ENCODE assay signal across 8 mouse cellular contexts in the genomic region with DNA sequence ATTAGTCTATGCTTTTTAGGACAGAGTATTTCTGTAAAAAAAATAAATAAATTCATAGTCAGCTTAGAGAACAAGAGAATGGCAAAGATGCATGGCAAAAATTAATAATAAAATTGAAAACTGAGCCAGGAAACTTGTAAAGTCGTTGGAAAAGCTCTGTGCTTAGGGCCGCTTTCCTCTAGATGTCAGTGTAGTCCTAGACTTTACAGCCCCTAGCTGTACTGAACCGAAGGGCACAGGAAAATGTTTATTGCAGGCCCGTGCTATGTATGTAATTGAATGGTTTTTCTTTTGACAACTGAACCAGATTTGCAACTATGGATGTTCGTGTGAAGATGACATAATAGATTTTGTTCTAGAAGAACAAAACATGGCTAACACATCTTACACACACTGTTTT. TPM values are rescaled to one million over a fixed set of nuclear protein-coding genes. Genes with fewer than 3 reads are reported as not detected.
DNase-seq lines count a peak whose midpoint lies in the region; ATAC-seq and TF ChIP-seq lines count a peak whose summit lies in the region.

No protein-coding gene starts in this region.

- H3K36me3 ChIP-seq in ES-E14 (ENCODE audit: control insufficient read depth, insufficient read depth, low read length, poor library complexity, severe bottlenecking), result no peaks in the 10 kb centered on the region

- in situ Hi-C loops in ES-E14 (cut with MboI; ENCODE audit: low sequenced_read_pairs in 2 of 2, unreplicated experiment in 2 of 2), result loop anchor here in 1 of 2 experiments (25.0 kb wide), 1 partner anchor 396 kb away; no protein-coding TSS in a partner anchor

- no peaks in the 10 kb centered on the region for H3K9me3 ChIP-seq in ES-E14 (ENCODE audit: control insufficient read depth, insufficient read depth, low read depth, low read length)

- peak; percentile 11 for DNase-seq in kidney, adult 9 months
- no peak for DNase-seq in kidney, adult 11 months
- no peak for DNase-seq in ES-E14 (ENCODE audit: low read depth, low spot score)
- DNase-seq in embryo, embryonic 11 days, result peak; percentile 57
- DNase-seq in kidney, postnatal 4 days, result peak; percentile 24 to 35
- DNase-seq in T-cell, adult 2 months (ENCODE audit: low spot score), result no peak
- no peak for DNase-seq in adrenal gland, postnatal 4 days (ENCODE audit: low spot score in 2 of 2)

- H3K4me3 ChIP-seq in ES-E14 (ENCODE audit: insufficient read depth in 1 of 2, low read depth in 1 of 2, low read length in 2 of 2, poor library complexity in 1 of 2, severe bottlenecking in 1 of 2), result no peak overlapping the region

- H3K27ac ChIP-seq in ES-E14 (ENCODE audit: insufficient read depth, low read depth, low read length, poor library complexity, severe bottlenecking), result no peak overlapping the region

- no peaks in the 10 kb centered on the region for H3K4me1 ChIP-seq in ES-E14 (ENCODE audit: control insufficient read depth in 2 of 2, insufficient read depth in 2 of 2, low read length in 2 of 2, poor library complexity in 1 of 2)

- H3K9ac ChIP-seq in ES-E14 (ENCODE audit: insufficient read depth, low read depth, low read length, poor library complexity, severe bottlenecking), result no peak overlapping the region

- no peak for ATAC-seq in erythroblast, adult 5-6 weeks (replicated peaks; ENCODE audit: low FRiP score, poor library complexity, severe bottlenecking)

TF ChIP-seq in ES-E14, 5 proteins besides CTCF, POLR2A, EP300 and RAD21:
- TF ChIP-seq ZNF384 (IDR thresholded peaks at IDR 0.05; ENCODE audit: low read depth, low read length) (no peak), ZC3H11A (IDR thresholded peaks at IDR 0.05; ENCODE audit: borderline replicate concordance, low read depth, low read length) (peak; percentile 55; the same call in 1 of the 2 replicates), HCFC1 (IDR thresholded peaks at IDR 0.05; ENCODE audit: borderline replicate concordance, insufficient read depth, low read length) (no peak), MAFK (IDR thresholded peaks at IDR 0.05; ENCODE audit: insufficient read depth, low read depth, low read length) (no peak), CHD2 (IDR thresholded peaks at IDR 0.05; ENCODE audit: low read depth, low read length) (no peak)

RNA-seq across cellular contexts. Expression of a gene that starts 32.1 kb away (rescaled TPM):
- total RNA-seq in ES-E14 (2012; rRNA removed), result not detected in 2 replicates
- under 1 TPM in 1 of 2 experiments, not detected in 1; 0.34 TPM for total RNA-seq in adrenal gland, postnatal 4 days (2021)
- not detected in 2 replicates for total RNA-seq in erythroblast, adult 5-6 weeks (2015; ENCODE audit: low replicate concordance)
- not detected in 2 replicates for total RNA-seq in erythroblast, adult 5-6 weeks (2017; ENCODE audit: low replicate concordance)

RNA-seq across cellular contexts. Expression of a gene that starts 44.4 kb away (rescaled TPM):
- 1.1 and 2.5 TPM in 2 replicates for total RNA-seq in ES-E14 (2012; rRNA removed)
- 1 to 10 TPM; 6.3 to 7.2 TPM for total RNA-seq in adrenal gland, postnatal 4 days (2021)
- not detected in 2 replicates for total RNA-seq in erythroblast, adult 5-6 weeks (2015; ENCODE audit: low replicate concordance)
- not detected in 2 replicates for total RNA-seq in erythroblast, adult 5-6 weeks (2017; ENCODE audit: low replicate concordance)

Comparison
In these comparisons a context has a peak if more than half of its experiments do, and no peak if none do; other contexts are left out.
1. DNase-seq: peak in kidney, adult 9 months (single experiment), embryo, embryonic 11 days (single experiment) and kidney, postnatal 4 days (2 of 2); none in kidney, adult 11 months (single experiment), ES-E14 (single experiment), T-cell, adult 2 months (single experiment) and adrenal gland, postnatal 4 days (0 of 2).